Mouse (Mus musculus) kidney, postnatal 25 days (tissue): ENCODE results near the gene Ppp1r2.
"Not testable (repeated sequence)": the region's sequence is repeated elsewhere in the genome, so short reads cannot be mapped to it uniquely, and the experiment has no call there.

Experiments used
- DNase-seq, 2 experiments: peaks; one replicate each; pipeline ENCODE4 v3.0.0; 2021; ENCODE audit warnings: mixed read lengths in 2 of 2

The Ppp1r2 gene

DNA sequence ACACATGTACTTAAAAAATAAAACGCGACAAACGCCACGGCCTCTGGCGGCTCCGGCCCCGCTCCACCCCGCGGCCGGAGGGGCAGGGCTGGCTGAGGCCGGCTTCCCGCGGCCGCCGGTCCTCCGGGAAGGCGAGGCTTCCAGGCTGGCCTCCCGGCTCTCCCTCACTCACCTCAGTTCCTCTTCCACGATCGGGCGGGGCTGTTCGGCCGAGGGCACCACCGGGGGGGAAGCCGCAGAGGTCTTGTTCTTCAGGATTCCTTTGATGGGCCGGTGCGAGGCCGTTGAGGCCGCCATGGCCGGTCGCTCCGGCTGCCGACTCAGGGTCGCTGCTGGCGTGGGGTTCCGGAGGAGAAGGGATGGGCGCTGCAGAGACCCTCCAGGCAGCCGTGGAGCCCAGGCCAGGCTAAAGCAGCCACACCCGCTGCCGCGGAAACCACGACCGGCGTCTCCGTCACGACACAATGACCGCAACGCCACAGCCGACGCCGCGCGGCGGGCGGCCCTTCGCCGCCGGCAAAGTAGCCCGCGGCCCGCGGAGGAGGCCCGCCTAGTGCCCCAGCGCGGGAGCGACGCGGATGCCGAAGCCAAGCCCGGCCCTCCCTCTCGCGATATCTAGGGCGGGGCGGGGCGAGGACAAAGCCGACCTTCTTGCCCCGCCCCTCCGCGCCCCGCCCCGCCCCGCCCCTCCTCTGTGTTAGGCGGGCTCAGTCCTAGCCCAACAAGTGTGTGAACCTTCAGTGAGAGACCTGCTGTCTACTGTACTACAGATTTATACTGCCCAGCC lies at the start of gene Ppp1r2:
Ppp1r2 (minus strand) TSS at position 604 of the 787 bp plus-strand sequence.
- DNase-seq = peak; percentile 94 to 96

DNA sequence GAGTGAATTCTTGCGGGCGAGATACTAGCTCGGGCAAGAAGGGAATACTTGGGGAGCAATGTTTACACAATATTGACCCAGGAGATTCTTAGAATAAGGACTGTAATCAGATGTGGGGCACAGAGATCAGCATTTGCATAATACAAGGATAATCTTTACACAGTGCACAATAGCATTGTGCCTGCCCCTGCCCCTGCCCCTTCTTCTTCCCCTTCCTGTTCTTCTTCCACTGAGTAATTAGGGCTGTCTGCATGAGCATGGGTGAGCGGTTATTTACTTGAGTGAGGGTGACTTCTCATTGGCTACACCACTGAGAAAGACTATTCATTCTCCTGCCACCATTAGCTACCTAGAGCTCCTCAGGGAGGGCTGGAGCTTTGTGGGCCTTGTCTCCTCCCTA lies 46.4 kb upstream of the Ppp1r2 start:
- DNase-seq = no peak

DNA sequence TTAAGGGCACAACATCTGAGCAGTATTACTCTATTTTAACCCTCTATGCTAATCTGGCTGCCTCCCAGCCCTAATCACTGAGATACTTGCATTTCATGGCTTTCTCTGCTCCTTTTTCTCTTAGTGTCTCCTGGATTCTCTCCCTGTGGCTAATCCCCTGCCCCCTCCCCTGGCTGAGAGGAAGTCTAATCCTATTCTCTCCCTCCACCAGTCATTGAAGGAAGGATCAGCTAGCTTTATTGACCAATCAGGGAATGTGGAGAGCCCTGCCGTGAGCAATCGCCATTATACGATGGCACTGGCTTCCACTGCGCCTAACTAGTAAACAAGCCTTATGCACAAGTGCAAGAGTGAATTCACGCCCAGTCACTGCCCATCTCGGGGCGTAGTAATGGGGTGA lies 45.9 kb upstream of the Ppp1r2 start:
- DNase-seq = no peak

GRCm38 (mm10) chr16:31319723-31320122 lies 44.6 kb upstream of the Ppp1r2 start:
- DNase-seq = not testable (repeated sequence)

GRCm38 (mm10) chr16:31319316-31319715 lies 44.2 kb upstream of the Ppp1r2 start:
- no peak for DNase-seq

DNA sequence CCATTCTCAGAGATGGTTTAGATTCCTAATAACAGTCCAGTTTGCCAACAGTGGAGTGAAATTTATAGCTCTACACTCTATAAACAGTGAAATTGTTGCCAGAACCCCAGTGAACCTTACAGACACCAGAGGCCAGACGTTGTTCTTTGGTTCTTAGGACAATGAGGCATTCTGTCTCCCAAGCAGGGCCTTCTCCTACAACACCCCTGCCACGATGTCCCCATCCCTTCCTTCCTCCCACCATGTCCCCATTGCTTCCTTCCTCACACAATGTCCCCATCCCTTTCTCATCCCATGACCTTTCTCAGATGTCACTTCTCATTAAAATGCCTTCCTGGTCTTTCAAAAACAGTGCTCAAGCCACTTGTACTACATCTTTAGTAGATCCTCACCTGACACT lies 43.3 kb upstream of the Ppp1r2 start:
- DNase-seq = no peak

GRCm38 (mm10) chr16:31316246-31317143 lies 41.4 kb upstream of the Ppp1r2 start:
- peak; percentile 39 to 62 for DNase-seq

DNA sequence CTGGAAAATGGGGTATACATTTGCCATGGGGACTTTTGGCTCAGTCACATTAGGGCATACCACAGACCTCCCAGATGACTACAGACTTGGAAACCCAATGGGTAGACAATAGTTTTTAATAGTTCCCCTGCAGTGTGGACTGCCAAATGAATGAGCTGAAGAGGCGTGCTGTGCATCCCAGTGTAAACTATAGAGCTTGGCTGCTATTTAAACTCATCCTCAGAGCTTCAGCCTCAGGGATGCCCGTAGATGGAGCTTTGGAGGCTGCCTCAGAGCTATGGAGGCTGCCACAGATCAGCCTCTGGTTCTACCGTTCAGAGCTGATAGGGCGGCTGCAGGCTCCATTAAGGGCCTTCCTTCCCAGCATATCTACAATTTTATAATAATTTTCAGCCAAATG lies 40.2 kb upstream of the Ppp1r2 start:
- DNase-seq = no peak

GRCm38 (mm10) chr16:31314497-31315233 lies 39.6 kb upstream of the Ppp1r2 start, which contains the start of gene Apod:
Gene Apod (minus strand): TSS chr16:31314808.
- DNase-seq = no peak

DNA sequence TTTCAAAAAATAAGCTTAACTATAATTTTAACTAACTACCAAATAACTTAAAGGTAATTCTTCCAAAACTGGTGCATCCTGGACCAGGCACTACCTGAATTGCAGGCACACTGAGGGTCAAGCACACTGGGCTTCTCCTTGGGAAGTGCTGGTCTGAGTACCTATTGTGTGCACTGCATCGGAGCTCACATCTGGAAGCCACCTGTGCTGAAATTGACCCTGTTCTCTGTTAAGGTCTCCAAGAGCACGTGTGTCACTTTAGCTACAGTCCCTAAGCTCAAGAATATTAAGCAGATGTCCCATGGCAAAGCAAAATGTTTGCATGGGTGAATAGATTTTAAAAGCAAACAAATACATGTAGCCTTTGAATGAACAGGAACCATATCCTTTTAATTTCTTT lies 38.5 kb upstream of the Ppp1r2 start:
- DNase-seq = no peak

- no peak for DNase-seq
Observed at GRCm38 (mm10) chr16:31312296-31312695, 37.2 kb upstream of the Ppp1r2 start.

DNA sequence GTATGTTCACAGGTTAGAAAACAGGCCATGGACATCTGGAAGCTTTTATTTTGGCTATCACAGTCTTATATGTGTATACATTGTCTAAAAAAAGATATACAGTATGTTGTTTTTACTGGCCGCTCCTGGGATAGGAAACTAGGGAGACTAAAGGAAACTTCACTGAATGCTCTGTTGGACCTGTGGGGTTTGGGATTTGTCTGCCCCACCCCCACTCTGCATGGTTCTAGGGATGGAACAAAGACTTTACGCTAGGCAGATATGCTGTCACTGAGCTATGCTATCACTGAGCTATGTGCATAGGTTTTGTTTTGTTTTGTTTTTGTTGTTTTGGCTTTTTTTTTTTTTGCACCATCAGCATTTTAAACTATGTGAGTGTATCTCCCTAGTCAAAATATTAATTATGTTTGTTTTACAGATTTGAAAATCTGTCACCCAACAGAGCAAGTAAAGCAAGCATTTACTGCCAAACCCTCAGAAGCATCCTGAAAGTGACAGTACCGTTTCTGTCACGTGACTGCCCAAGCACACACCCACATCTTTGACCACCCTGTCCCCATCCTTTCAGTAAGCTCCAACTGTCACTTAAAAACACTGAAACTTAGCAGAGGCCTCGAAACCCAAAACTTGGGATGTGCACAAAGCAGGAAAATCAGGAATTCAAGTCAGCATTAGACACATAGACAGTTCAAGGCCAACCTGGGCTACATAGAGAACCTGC lies 30.3 kb upstream of the Ppp1r2 start:
- no peak for DNase-seq

DNA sequence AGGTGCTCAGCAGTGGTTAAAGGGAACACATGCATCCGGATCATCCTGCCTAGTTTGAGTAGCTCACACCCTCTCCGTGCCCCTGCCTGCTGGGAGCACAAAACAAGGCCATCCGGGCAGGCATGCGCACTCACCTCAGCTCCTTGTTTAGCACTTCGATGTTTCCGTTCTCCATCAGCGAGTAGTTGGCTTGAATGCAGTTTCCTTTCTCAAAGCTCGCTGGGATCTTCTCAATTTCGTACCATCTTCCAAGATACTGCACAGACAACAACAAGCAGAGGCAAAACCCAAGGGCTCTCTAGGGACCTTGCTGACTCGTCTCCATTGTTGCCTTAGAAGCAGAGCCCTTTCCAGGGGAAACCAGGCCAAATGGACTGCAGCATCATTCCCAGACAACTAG lies 28.2 kb upstream of the Ppp1r2 start:
- peak; percentile 49 to 71 for DNase-seq

- DNase-seq = no peak
Observed at GRCm38 (mm10) chr16:31300883-31301532, 25.9 kb upstream of the Ppp1r2 start.

- DNase-seq = no peak
Observed at GRCm38 (mm10) chr16:31300467-31300866, 25.4 kb upstream of the Ppp1r2 start.

DNA sequence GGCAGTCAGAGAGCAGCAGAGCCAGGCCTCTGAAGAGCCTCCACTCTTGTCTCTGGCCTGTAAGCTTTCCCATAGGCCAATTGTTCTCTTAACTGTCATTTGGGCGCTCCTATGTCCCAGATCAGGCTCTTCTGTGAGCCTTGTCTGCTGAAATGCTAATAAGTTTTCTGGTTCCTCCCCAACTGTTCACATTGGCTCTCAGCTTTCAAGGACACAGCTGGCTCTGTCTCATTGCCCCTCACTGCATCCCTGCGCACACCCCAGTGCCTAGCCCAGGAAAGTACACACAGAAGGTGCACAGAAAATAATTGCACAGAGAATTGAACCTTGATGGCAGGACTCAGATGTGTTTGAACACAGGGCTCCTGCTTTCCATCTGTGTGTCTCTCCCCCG lies 24.9 kb upstream of the Ppp1r2 start:
- no peak for DNase-seq

- DNase-seq = no peak
Observed at GRCm38 (mm10) chr16:31299164-31299959, 24.3 kb upstream of the Ppp1r2 start.

GRCm38 (mm10) chr16:31297113-31297512 lies 22.0 kb upstream of the Ppp1r2 start:
- no peak for DNase-seq

GRCm38 (mm10) chr16:31293761-31294160 lies 18.7 kb upstream of the Ppp1r2 start:
- DNase-seq = no peak

DNA sequence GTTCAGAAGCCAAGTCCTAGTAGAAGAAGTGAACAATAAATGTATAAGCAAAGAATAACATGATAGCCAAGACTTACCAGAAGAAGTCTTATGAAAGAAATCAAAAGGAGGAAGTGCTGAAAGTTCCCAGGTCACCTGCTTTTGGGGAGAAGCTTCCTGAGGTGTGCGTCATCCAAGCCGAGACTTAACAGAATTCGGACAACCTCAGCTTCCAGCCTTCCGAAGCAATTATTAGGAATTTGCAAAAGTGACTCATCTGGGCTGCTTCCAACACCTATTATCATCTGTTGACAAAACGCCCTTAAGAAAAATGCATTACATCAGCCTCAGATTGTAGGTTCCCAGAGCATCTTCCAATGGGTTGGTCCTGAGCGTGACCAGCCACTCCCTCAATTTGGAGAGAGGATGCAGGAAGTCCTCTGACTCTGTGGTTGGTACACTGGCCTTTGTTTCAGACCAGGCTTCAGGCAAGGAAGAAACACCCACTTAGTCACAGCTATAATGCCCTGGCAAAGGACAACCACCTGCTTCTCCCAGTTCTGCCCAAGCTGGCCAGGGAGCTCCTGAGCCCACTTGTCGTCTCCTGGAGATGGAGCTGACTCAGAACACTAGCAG lies 15.8 kb upstream of the Ppp1r2 start:
- DNase-seq = peak; percentile 16 to 61

DNA sequence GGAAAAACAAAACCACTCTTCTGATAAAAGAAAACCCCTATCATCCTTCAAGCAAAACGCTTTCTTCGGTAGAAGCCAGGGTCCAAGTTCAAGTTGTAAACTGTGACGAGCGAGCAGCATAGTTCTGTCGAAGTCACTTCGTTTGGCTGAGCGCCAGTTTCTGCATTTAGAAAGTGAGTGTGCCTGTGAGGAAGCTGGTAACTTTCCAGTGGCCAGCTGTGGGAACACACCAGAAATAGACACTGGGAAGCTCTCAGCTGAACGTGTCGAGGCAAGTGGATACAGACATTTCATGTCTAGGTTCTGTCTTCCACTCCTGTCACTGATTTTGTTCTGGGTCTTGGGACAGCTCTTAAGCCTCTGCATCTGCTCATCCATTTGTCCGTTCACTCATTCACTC lies 15.2 kb upstream of the Ppp1r2 start:
- peak; percentile 94 to 95 for DNase-seq
